Mouse (Mus musculus): ENCODE data around the gene Col13a1. TPM values are rescaled to one million over a fixed set of nuclear protein-coding genes. Genes with fewer than 3 reads are reported as not detected.

Gene Col13a1
- polyA plus RNA-seq, 1 experiment from 2014 or later: 1.5 TPM

DNA sequence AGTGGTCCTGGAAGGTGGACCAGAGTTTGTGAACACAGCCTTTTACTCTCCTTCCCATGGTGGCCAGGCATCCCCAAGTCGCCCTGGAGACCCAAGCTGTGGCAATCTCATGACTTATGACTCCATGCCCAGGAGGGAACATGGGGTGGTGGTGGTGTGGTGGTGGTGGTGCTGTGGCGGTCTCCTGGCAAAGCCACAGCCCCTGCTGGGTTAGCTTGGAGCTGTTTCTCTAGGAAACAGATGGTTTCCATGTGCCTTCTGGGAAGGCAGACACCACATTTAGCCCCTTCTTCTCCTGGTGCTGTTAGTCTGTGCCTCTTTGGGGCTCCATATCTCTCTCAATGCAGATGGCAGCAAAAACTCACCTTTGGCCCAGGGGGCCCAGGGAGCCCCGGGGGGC, 109.1 kb downstream of the Col13a1 start:
- H3K9ac ChIP-seq (replicated peaks): no peak overlapping the region
- H3K27me3 ChIP-seq (ENCODE audit: insufficient read depth, low read length): no peaks in the 10 kb centered on the region
- H3K9me3 ChIP-seq (ENCODE audit: low read length): no peaks in the 10 kb centered on the region
- no peaks in the 10 kb centered on the region for H3K36me3 ChIP-seq (replicated peaks; ENCODE audit: insufficient read depth, low read length)
- H3K4me3 ChIP-seq (ENCODE audit: low read depth, low read length): no peak overlapping the region
- ATAC-seq (no peak), DNase-seq (no peak)
- WGBS (ENCODE audit: insufficient replicate concordance): 61% methylated on average over 3 of the region's 3 CpGs
- H3K27ac ChIP-seq (ENCODE audit: low read depth): no peak overlapping the region
- H3K4me2 ChIP-seq (ENCODE audit: low read depth, low read length): no peak overlapping the region
- no peaks in the 10 kb centered on the region for H3K4me1 ChIP-seq (ENCODE audit: insufficient read depth)
- TF ChIP-seq EP300 (IDR thresholded peaks at IDR 0.05; ENCODE audit: low read depth): no peak
- TF ChIP-seq CTCF (IDR thresholded peaks at IDR 0.05; ENCODE audit: low read depth): no peak

DNA sequence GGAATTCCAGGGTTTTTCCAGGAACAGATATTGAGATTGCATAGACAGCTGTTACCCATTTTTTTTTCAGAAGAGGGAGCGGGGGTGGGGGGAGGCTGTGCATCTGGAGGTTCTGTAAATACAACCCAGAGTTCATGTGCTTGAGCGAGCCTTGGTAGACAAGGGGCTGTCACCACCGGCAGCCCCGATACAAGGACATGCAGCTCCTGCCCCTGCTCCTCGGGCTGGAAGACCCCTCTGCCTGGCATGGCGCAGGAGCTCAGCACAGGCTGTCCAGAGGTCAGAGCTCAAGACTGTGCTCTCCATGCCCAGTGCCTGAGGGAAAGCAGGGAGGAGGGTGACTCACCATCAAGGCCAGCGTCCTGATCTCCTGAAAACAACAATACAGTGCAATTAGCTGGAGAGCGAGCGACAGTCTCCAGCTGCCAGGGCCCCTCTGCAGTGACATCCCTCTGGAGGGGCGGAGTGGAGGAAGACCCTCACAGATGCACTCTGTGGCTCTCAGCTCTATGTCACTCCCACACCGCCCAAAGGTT, 112.8 kb downstream of the Col13a1 start:
- TF ChIP-seq EP300 (IDR thresholded peaks at IDR 0.05; ENCODE audit: low read depth): no peak
- no peak for TF ChIP-seq CTCF (IDR thresholded peaks at IDR 0.05; ENCODE audit: low read depth)
- Histone ChIP-seq H3K27me3 (ENCODE audit: insufficient read depth, low read length) (no peaks in the 10 kb centered on the region), H3K4me1 (ENCODE audit: insufficient read depth) (no peaks in the 10 kb centered on the region), H3K36me3 (replicated peaks; ENCODE audit: insufficient read depth, low read length) (no peaks in the 10 kb centered on the region), H3K27ac (ENCODE audit: low read depth) (no peak overlapping the region), H3K9me3 (ENCODE audit: low read length) (peaks cover 9% of the 10 kb centered on the region), H3K9ac (replicated peaks) (no peak overlapping the region), H3K4me2 (ENCODE audit: low read depth, low read length) (no peak overlapping the region), H3K4me3 (ENCODE audit: low read depth, low read length) (no peak overlapping the region)
- DNase-seq: no peak
- WGBS (ENCODE audit: insufficient replicate concordance): 65% methylated on average over 11 of the region's 11 CpGs
- ATAC-seq: no peak

DNA sequence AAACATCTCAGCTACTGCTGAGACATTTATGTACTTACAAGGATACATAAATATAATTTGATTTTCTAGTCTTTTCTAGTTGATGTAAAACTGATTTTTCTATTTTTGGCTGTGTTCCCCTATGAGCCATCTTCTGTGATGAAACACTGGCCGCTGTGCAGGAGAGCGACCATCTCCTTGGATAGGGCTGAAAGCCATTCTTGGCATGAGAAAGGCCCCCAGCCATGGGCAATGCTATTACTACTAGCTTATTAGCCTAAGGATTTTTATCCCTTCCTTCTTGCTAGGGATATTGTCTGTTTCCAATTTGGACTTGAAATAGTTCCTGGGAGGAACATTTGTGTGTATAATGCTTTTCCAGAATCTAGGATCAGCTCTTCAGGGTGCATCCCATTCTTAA, 119.5 kb downstream of the Col13a1 start:
- ATAC-seq: no peak
- H3K36me3 ChIP-seq (replicated peaks; ENCODE audit: insufficient read depth, low read length): no peaks in the 10 kb centered on the region
- no peak for DNase-seq
- TF ChIP-seq CTCF (IDR thresholded peaks at IDR 0.05; ENCODE audit: low read depth) (no peak), EP300 (IDR thresholded peaks at IDR 0.05; ENCODE audit: low read depth) (no peak)
- H3K4me3 ChIP-seq (ENCODE audit: low read depth, low read length): no peak overlapping the region
- H3K27me3 ChIP-seq (ENCODE audit: insufficient read depth, low read length): no peaks in the 10 kb centered on the region
- H3K4me1 ChIP-seq (ENCODE audit: insufficient read depth): no peaks in the 10 kb centered on the region
- 94% methylated on average over 2 of the region's 2 CpGs for WGBS (ENCODE audit: insufficient replicate concordance)
- H3K27ac ChIP-seq (ENCODE audit: low read depth): no peak overlapping the region
- no peak overlapping the region for H3K4me2 ChIP-seq (ENCODE audit: low read depth, low read length)
- H3K9ac ChIP-seq (replicated peaks): no peak overlapping the region
- H3K9me3 ChIP-seq (ENCODE audit: low read length): peaks cover 9% of the 10 kb centered on the region

DNA sequence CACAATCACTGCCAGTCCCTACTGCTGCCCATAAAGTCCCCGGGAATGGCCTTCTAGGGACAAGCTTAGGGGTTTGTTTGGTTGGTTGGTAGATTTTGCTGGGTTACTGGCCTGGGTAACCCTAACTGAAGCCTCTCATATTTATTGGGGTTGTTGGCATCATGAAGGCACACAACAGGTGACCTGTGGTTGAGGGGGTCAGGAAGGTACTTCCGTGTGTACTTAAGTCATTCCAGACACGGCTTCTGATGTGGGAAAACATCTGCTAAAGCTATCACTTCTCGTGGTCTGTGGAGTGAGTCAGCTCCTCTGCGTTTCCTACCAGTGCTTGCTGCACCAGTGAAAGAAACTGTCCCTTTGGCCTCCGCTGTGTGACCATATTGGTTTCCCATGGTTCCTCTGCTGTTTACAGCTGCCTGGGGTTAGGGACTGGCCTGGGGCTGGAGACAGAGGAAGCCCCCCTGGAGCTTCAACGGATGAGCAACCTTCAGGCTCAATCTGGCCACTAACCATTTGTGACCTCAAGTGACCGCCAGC, 123.7 kb downstream of the Col13a1 start:
- Histone ChIP-seq H3K4me1 (ENCODE audit: insufficient read depth) (no peaks in the 10 kb centered on the region), H3K27me3 (ENCODE audit: insufficient read depth, low read length) (no peaks in the 10 kb centered on the region), H3K9ac (replicated peaks) (no peak overlapping the region), H3K36me3 (replicated peaks; ENCODE audit: insufficient read depth, low read length) (no peaks in the 10 kb centered on the region), H3K4me2 (ENCODE audit: low read depth, low read length) (no peak overlapping the region), H3K4me3 (ENCODE audit: low read depth, low read length) (no peak overlapping the region), H3K27ac (ENCODE audit: low read depth) (no peak overlapping the region), H3K9me3 (ENCODE audit: low read length) (no peaks in the 10 kb centered on the region)
- no peak for ATAC-seq
- WGBS (ENCODE audit: insufficient replicate concordance): 46% methylated on average over 8 of the region's 8 CpGs
- no peak for TF ChIP-seq CTCF (IDR thresholded peaks at IDR 0.05; ENCODE audit: low read depth)
- no peak for TF ChIP-seq EP300 (IDR thresholded peaks at IDR 0.05; ENCODE audit: low read depth)
- no peak for DNase-seq

DNA sequence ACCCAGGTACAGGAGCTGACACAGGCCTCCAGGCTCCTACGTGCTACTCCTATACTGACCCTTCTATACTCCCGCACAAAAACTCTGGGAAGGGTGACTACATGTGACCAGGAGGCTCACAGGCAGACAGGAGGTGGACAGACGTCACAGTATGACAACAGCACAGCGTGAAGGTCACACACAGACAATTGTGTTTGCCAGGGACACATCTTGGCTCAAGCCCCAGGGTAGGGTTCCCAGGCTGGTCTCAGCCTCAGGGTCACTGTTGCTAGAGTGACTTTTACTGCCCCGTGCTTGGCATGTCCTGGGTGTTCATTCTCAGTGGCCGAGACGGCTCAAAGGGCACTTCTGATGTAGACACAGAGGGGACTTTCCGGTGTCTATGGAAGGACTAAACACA, 126.1 kb downstream of the Col13a1 start:
- no peak for DNase-seq
- Histone ChIP-seq H3K4me3 (ENCODE audit: low read depth, low read length) (no peak overlapping the region), H3K4me1 (ENCODE audit: insufficient read depth) (no peaks in the 10 kb centered on the region), H3K27ac (ENCODE audit: low read depth) (no peak overlapping the region), H3K9me3 (ENCODE audit: low read length) (no peaks in the 10 kb centered on the region), H3K36me3 (replicated peaks; ENCODE audit: insufficient read depth, low read length) (no peaks in the 10 kb centered on the region), H3K9ac (replicated peaks) (no peak overlapping the region), H3K27me3 (ENCODE audit: insufficient read depth, low read length) (no peaks in the 10 kb centered on the region), H3K4me2 (ENCODE audit: low read depth, low read length) (no peak overlapping the region)
- TF ChIP-seq CTCF (IDR thresholded peaks at IDR 0.05; ENCODE audit: low read depth): no peak
- no peak for TF ChIP-seq EP300 (IDR thresholded peaks at IDR 0.05; ENCODE audit: low read depth)
- 73% methylated on average over 8 of the region's 8 CpGs for WGBS (ENCODE audit: insufficient replicate concordance)
- ATAC-seq: peak; percentile 88

DNA sequence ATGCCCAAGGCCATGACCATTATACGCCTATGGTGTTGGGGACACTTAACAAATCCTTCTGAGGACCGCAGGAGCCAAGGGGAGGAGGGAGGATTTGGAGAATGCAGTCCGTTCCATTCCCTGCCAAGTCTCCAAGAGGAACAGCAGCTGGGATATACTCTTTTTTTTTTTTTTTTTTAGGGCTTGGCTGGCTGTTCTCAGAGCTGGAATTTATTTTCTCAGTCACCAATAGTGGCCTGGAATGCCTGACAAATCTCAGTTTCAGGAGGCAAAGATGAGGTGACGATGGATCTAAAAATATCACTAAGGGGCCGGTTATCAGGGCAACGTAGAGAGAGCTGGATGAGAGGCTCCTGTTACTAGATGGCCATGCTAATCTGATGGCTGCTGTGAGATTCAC, 130.4 kb downstream of the Col13a1 start:
- 70% methylated on average over 6 of the region's 6 CpGs for WGBS (ENCODE audit: insufficient replicate concordance)
- no peak overlapping the region for H3K4me3 ChIP-seq (ENCODE audit: low read depth, low read length)
- ATAC-seq: no peak
- H3K4me2 ChIP-seq (ENCODE audit: low read depth, low read length): no peak overlapping the region
- no peak for TF ChIP-seq EP300 (IDR thresholded peaks at IDR 0.05; ENCODE audit: low read depth)
- no peak for TF ChIP-seq CTCF (IDR thresholded peaks at IDR 0.05; ENCODE audit: low read depth)
- DNase-seq: no peak
- no peaks in the 10 kb centered on the region for H3K9me3 ChIP-seq (ENCODE audit: low read length)
- no peak overlapping the region for H3K9ac ChIP-seq (replicated peaks)
- H3K27me3 ChIP-seq (ENCODE audit: insufficient read depth, low read length): no peaks in the 10 kb centered on the region
- H3K36me3 ChIP-seq (replicated peaks; ENCODE audit: insufficient read depth, low read length): no peaks in the 10 kb centered on the region
- H3K27ac ChIP-seq (ENCODE audit: low read depth): no peak overlapping the region
- no peaks in the 10 kb centered on the region for H3K4me1 ChIP-seq (ENCODE audit: insufficient read depth)
